Mouse (Mus musculus) kidney, postnatal 0 days (tissue): Measurements from ENCODE around the gene Slc25a23. TPM values are rescaled to one million over a fixed set of nuclear protein-coding genes. Genes with fewer than 3 reads are reported as not detected.

Experiments
- ATAC-seq: fragments of 200-750 bp; cut with Nextera tagmentation; replicated peaks from 2 replicates; pipeline ENCODE4 v1.8.0; 2017; ENCODE audit warnings: low read depth, moderate number of reproducible peaks, moderate TSS enrichment, moderate library complexity; ENCODE audit not compliant: low FRiP score
- DNase-seq: peaks from one replicate; pipeline ENCODE4 v3.0.0-alpha.2; 2016; ENCODE audit warnings: low spot score
- H3K27ac ChIP-seq: fragments of 300-500 bp; sonication (generic); 2 replicates; pipeline ENCODE4 v1.5.1; 2014; ENCODE audit warnings: mild to moderate bottlenecking
- H3K27me3 ChIP-seq: fragments of 300-500 bp; sonication (generic); 2 replicates; pipeline ENCODE4 v1.6.1; 2014; ENCODE audit warnings: low read length, mixed read lengths; ENCODE audit not compliant: insufficient read depth
- H3K36me3 ChIP-seq: fragments of 300-500 bp; sonication (generic); 2 replicates; pipeline ENCODE4 v1.6.1; 2014; ENCODE audit warnings: low read length, mixed read lengths; ENCODE audit not compliant: insufficient read depth
- H3K4me1 ChIP-seq: fragments of 300-500 bp; sonication (generic); replicated peaks from 2 replicates; pipeline ENCODE4 v1.6.1; 2014; ENCODE audit warnings: antibody characterized with exemption, low read length, mixed read lengths; ENCODE audit not compliant: insufficient read depth
- H3K4me2 ChIP-seq: fragments of 300-500 bp; sonication (generic); 2 replicates; pipeline ENCODE4 v1.6.1; 2014; ENCODE audit warnings: mild to moderate bottlenecking, low read length, moderate library complexity, mixed read lengths
- H3K4me3 ChIP-seq: fragments of 300-500 bp; sonication (generic); replicated peaks from 2 replicates; pipeline ENCODE4 v1.5.1; 2014; ENCODE audit warnings: low read depth, low read length
- H3K9ac ChIP-seq: fragments of 300-500 bp; sonication (generic); 2 replicates; pipeline ENCODE4 v1.6.1; 2014; ENCODE audit warnings: low read depth, low read length
- H3K9me3 ChIP-seq: fragments of 300-500 bp; sonication (generic); replicated peaks from 2 replicates; pipeline ENCODE4 v1.6.1; 2016; ENCODE audit warnings: low read length, inconsistent platforms, mixed read lengths
- CTCF ChIP-seq: IDR thresholded peaks from 2 replicates; pipeline ENCODE4 v1.5.1; 2016; ENCODE audit warnings: antibody characterized with exemption, low read depth, mild to moderate bottlenecking, moderate library complexity
- WGBS: fragments of 180-500 bp; shearing (Covaris S2); extraction: QIAGEN DNeasy Blood & Tissue Kit; methylation state at CpG from one replicate; pipeline ENCODE4 v1.1.7; 2014; 5-methylcytosine and 5-hydroxymethylcytosine counted together
- polyA plus RNA-seq: library from polyadenylated mRNA; unstranded; fragments of >200 nt; fragmentation: Nextera tagmentation; extraction: Ambion mirVana; gene quantifications from 2 replicates; pipeline ENCODE4 v1.2.1, GENCODE M21; 2015

Slc25a23 gene
- polyA plus RNA-seq, 1 experiment from 2014 or later, result 10.7 TPM

- ATAC-seq (0 out of 2 replicates have a peak, but pooled peaks have one; percentile 29), DNase-seq (no peak)
- H3K27me3 ChIP-seq, result no peaks in the 10 kb centered on the region
- H3K9me3 ChIP-seq, result no peaks in the 10 kb centered on the region
- no peak within 1 kb of the TSS for H3K27ac ChIP-seq
- H3K4me2 ChIP-seq, result no peak within 1 kb of the TSS
- no peak within 1 kb of the TSS for H3K9ac ChIP-seq
- H3K4me3 ChIP-seq, result no peak within 1 kb of the TSS
- no peaks in the 10 kb centered on the region for H3K4me1 ChIP-seq
- 35% methylated on average over 6 of the region's 6 CpGs for WGBS
- no peaks in the 10 kb centered on the region for H3K36me3 ChIP-seq
- no peak for TF ChIP-seq CTCF
These were observed 18.7 kb upstream of the Slc25a23 start, which contains the start of gene Dennd1c for GRCm38 (mm10) chr17:57078336-57078735. Gene Dennd1c, minus strand, starts transcription at chr17:57078514.

DNA sequence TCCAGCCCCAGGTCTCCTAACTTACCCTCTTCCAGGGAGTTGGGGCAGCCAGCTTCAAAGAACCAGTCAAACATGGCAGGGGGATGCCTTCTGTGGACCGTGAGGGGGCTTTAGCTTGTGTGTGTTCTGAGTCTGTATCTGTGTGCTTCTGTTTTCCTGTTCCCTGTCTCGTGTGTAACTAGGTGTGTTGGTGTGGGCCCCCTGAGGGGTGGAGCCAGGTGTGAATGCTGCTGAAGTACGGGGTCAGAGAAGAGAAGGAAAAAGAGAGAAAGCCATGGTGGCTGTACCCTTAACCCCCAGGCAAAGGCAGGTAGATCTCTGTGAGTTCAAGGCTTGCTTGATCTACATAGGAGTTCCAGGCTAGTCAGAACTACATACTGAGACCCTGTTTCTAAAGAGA, 17.3 kb upstream of the Slc25a23 start:
- Histone ChIP-seq H3K36me3 (no peaks in the 10 kb centered on the region), H3K27me3 (no peaks in the 10 kb centered on the region), H3K9ac (no peak overlapping the region), H3K27ac (no peak overlapping the region), H3K4me2 (no peak overlapping the region), H3K9me3 (no peaks in the 10 kb centered on the region), H3K4me3 (no peak overlapping the region), H3K4me1 (no peaks in the 10 kb centered on the region)
- DNase-seq (no peak), ATAC-seq (no peak)
- WGBS, result 58% methylated on average over 3 of the region's 3 CpGs
- no peak for TF ChIP-seq CTCF

GRCm38 (mm10) chr17:57070699-57071098, 11.0 kb upstream of the Slc25a23 start:
- Histone ChIP-seq H3K36me3 (0 out of 2 replicates have a peak, but pooled peaks cover 2% of the 10 kb centered on the region), H3K27me3 (no peaks in the 10 kb centered on the region), H3K9ac (no peak overlapping the region), H3K27ac (no peak overlapping the region), H3K4me3 (no peak overlapping the region), H3K4me1 (no peaks in the 10 kb centered on the region; the same call in 1 of the 2 replicates), H3K9me3 (no peaks in the 10 kb centered on the region), H3K4me2 (peak overlapping the region; percentile 38)
- no peak for TF ChIP-seq CTCF
- 5% methylated on average over 11 of the region's 11 CpGs for WGBS
- DNase-seq, result peak; percentile 60
- peak; percentile 79 for ATAC-seq

DNA sequence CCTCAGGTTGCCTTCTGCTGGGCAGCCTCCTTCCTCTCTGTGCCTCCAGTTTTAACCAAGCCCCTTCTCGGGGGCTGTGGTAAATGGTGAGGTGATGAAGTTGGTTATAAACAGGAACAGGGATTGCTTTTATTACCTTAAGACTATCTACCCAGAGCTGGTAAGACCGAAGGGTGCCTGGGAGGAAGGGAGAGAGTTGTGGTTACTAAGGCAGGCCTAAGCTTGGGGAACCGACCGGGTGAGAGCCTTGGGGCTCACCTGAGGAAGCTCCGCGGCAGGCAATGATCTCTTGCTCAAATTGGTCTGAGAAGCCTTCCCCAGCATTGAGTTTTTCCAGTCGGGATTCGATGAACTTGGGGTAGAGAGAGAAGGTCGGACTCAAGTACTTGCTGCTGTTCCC, 10.6 kb upstream of the Slc25a23 start:
- H3K36me3 ChIP-seq, result 0 out of 2 replicates have a peak, but pooled peaks cover 2% of the 10 kb centered on the region
- H3K9ac ChIP-seq, result no peak overlapping the region
- H3K27ac ChIP-seq, result no peak overlapping the region
- H3K4me2 ChIP-seq, result peak overlapping the region; percentile 38
- ATAC-seq, result no peak
- no peak for DNase-seq
- WGBS, result 7% methylated on average over 9 of the region's 9 CpGs
- no peaks in the 10 kb centered on the region for H3K27me3 ChIP-seq
- H3K4me3 ChIP-seq, result no peak overlapping the region
- H3K9me3 ChIP-seq, result no peaks in the 10 kb centered on the region
- no peak for TF ChIP-seq CTCF
- no peaks in the 10 kb centered on the region; the same call in 1 of the 2 replicates for H3K4me1 ChIP-seq

- no peak overlapping the region for H3K9ac ChIP-seq
- TF ChIP-seq CTCF, result no peak
- no peaks in the 10 kb centered on the region for H3K9me3 ChIP-seq
- peaks cover 3% of the 10 kb centered on the region; the same call in 1 of the 2 replicates for H3K27me3 ChIP-seq
- H3K4me2 ChIP-seq, result no peak overlapping the region
- 0 out of 2 replicates have a peak, but pooled peaks cover 2% of the 10 kb centered on the region for H3K36me3 ChIP-seq
- H3K27ac ChIP-seq, result no peak overlapping the region
- peaks cover 3% of the 10 kb centered on the region; the same call in 1 of the 2 replicates for H3K4me1 ChIP-seq
- H3K4me3 ChIP-seq, result no peak overlapping the region
- ATAC-seq (no peak), DNase-seq (no peak)
- WGBS, result 67% methylated on average over 5 of the region's 5 CpGs
These were observed 7.2 kb upstream of the Slc25a23 start for GRCm38 (mm10) chr17:57066908-57067307.

DNA sequence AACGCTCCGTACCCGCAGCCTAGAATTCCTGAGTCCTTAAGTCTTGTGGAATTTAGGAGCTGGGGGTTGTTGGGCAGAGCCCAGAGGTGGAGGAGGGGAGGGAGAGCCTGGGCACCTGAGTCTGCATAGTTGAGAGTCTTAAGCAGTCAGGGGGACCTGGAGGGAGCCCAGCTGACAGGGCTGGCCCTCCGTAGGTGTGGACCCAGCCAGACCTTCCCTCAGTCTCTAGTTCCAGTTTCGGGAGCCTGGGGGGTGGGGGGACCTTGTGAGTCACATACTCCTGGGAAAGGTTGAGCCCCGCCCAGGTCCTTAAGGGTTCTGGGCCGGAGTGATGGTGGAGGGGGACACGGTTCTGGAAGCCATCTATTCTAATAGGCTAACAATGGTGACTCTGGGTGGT, 3.4 kb upstream of the Slc25a23 start:
- Histone ChIP-seq H3K4me1 (peaks cover 9% of the 10 kb centered on the region; the same call in 1 of the 2 replicates), H3K36me3 (0 out of 2 replicates have a peak, but pooled peaks cover 2% of the 10 kb centered on the region), H3K27me3 (peaks cover 8% of the 10 kb centered on the region), H3K27ac (peak overlapping the region; percentile 91), H3K9me3 (no peaks in the 10 kb centered on the region), H3K9ac (peak overlapping the region; percentile 75), H3K4me3 (peak overlapping the region; percentile 56), H3K4me2 (peak overlapping the region; percentile 55)
- no peak for ATAC-seq
- 8% methylated on average over 8 of the region's 8 CpGs for WGBS
- TF ChIP-seq CTCF, result no peak
- no peak for DNase-seq

DNA sequence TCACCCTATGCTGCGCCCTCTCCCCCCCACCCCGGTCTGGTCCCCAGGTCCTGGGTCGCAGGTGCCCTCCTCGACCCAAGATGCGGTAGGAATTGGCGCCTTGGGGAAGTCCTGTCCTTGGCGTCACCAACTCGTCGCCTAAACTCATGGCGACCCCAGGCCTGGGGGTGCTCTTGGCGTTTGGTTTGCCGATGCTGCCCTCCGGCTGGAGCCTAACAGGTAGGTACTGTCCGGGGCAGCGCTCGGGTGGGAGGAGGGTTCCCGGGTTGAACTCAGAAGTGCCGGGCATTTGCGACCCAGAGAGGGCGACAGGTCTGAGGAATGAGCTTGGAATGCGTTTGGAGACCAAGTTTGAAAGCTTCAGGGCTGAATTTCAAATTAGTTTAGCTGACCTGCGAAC, 2.9 kb upstream of the Slc25a23 start:
- Histone ChIP-seq H3K9ac (peak overlapping the region; percentile 75), H3K36me3 (0 out of 2 replicates have a peak, but pooled peaks cover 2% of the 10 kb centered on the region), H3K4me2 (peak overlapping the region; percentile 55), H3K27me3 (peaks cover 8% of the 10 kb centered on the region), H3K27ac (peak overlapping the region; percentile 91), H3K9me3 (no peaks in the 10 kb centered on the region), H3K4me1 (peaks cover 9% of the 10 kb centered on the region; the same call in 1 of the 2 replicates), H3K4me3 (peak overlapping the region; percentile 56)
- no peak for DNase-seq
- under 1% methylated on average over 22 of the region's 22 CpGs for WGBS
- no peak for TF ChIP-seq CTCF
- no peak for ATAC-seq
